Mouse (Mus musculus) E14TG2a.4 (cell line): ENCODE results near the gene Pdk2.
A peak's percentile ranks its signal among the peaks of the same experiment; 100 is the strongest.

Experiments used
- H3K27me3 ChIP-seq: 2 replicates; pipeline ENCODE4 v1.6.1; 2014; ENCODE audit warnings: low read length, control low read depth; ENCODE audit not compliant: insufficient read depth
- H3K36me3 ChIP-seq: 2 replicates; pipeline ENCODE4 v1.6.1; 2014; ENCODE audit warnings: low read length, control low read depth; ENCODE audit not compliant: insufficient read depth
- H3K4me1 ChIP-seq: replicated peaks from 2 replicates; pipeline ENCODE4 v1.6.1; 2014; ENCODE audit warnings: low read depth, low read length, control low read depth
- H3K4me3 ChIP-seq: replicated peaks from 2 replicates; pipeline ENCODE4 v1.5.1; 2014; ENCODE audit warnings: mild to moderate bottlenecking, low read length
- H3K9me3 ChIP-seq: 2 replicates; pipeline ENCODE4 v1.6.1; 2014; ENCODE audit warnings: low read length, control low read depth
- CTCF ChIP-seq: conservative IDR thresholded peaks from 2 replicates; pipeline ENCODE4 v1.5.1; 2014; ENCODE audit warnings: low read length
- NANOG ChIP-seq: IDR thresholded peaks from 2 replicates; pipeline ENCODE4 v1.6.1; 2014; ENCODE audit warnings: borderline replicate concordance, low read length, mixed read lengths
- POU5F1 ChIP-seq: IDR thresholded peaks from 2 replicates; pipeline ENCODE4 v1.6.1; 2014; ENCODE audit warnings: low read length, borderline replicate concordance

Gene Pdk2

DNA sequence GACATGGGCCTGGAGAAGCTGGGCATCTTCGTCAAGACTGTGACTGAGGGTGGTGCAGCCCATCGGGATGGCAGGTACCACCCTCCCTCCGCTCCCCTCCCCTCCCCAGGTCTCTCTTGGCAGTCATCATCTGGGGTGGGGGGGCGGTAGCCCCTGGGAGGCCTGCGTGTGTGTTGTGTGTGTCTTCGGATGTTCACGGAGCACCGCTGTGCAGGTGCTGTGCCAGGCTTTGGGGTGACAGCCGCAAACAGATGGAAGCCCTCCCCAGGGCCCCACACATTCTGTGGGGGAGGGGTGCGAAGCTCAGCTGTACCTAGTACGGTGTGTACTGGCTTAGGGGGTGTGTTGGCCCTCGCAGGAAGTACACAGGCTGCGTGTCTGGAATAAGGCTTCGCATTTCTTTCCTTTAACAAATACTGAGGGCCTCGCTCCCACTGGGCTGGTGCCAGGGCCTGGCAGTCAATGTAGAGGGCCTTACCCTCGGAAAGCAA is 43.1 kb downstream of the Pdk2 start:
- no peak overlapping the region for H3K4me3 ChIP-seq
- H3K4me1 ChIP-seq: peaks cover 62% of the 10 kb centered on the region
- peaks cover 94% of the 10 kb centered on the region for H3K36me3 ChIP-seq
- no peak for TF ChIP-seq POU5F1
- TF ChIP-seq CTCF: no peak
- no peak for TF ChIP-seq NANOG
- no peaks in the 10 kb centered on the region for H3K9me3 ChIP-seq
- H3K27me3 ChIP-seq: peaks cover 12% of the 10 kb centered on the region

DNA sequence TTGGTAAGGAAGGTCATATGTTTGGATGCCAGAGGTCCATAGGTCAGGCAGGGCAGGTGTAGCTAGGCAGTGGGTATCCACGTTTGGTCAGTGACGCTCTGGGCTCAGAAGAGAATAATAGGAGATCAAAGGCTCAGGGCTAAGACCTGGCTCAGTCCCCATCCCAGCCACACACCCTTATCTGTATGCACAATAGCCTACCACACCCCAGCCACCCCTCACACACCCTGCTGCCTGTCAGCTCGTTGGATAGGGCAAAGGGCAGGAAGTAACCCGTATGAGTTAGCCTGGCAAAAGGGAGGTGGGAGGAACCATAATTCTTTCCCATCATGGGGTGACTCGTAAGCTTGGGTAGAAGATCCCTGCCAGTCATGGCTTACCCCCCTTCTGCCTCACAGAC is 43.6 kb downstream of the Pdk2 start:
- TF ChIP-seq POU5F1 (no peak), CTCF (no peak), NANOG (no peak)
- H3K4me1 ChIP-seq: peaks cover 67% of the 10 kb centered on the region
- peaks cover 16% of the 10 kb centered on the region for H3K27me3 ChIP-seq

DNA sequence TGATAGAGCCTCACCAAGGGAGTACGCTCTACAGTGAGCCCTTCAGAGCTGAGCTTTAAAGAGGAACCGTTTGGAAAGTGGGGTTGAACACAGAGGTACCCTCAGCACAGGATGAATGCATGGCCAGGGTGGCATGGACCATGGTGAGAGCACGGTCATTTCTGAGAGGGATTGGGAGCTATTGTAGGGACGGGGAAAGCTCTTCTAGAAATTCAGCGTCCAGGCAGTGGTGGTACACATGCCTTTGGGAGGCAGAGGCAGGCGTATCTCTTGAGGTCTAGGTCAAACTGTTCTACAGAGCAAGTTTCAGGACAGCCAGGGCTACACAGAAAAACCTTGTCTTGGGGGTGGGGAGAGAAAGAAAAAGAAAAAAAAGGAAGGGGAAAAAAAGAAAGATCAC is 44.2 kb downstream of the Pdk2 start:
- peaks cover 83% of the 10 kb centered on the region for H3K36me3 ChIP-seq

More for the DNA sequence above, 43.6 kb downstream of the Pdk2 start:
- Histone ChIP-seq H3K9me3 (no peaks in the 10 kb centered on the region), H3K4me3 (no peak overlapping the region), H3K36me3 (peaks cover 89% of the 10 kb centered on the region)

DNA sequence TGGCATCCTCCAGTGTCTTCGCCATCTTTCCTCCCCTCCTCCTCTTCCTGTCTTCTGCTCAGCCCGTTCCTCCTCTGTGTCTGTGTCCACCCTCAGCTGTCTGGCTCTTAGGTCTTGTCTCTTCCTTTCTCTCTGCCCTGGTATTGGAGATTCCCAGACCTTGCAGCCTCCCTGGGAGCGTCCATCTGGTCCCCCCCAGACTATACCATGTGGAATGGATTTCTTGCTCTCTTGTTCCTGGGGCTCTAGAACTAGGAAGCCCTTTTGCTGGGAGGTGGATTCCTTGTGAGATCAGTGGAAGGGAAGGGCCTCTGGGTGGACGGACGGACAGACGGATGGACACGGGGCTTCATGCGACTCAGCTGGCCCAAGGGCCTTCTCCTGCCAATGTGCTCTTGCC is 45.1 kb downstream of the Pdk2 start:
- Histone ChIP-seq H3K4me3 (no peak overlapping the region), H3K9me3 (no peaks in the 10 kb centered on the region), H3K4me1 (peaks cover 68% of the 10 kb centered on the region), H3K36me3 (peaks cover 76% of the 10 kb centered on the region), H3K27me3 (peaks cover 31% of the 10 kb centered on the region)
- TF ChIP-seq NANOG (no peak), CTCF (no peak), POU5F1 (no peak)

More for the DNA sequence above, 44.2 kb downstream of the Pdk2 start:
- Histone ChIP-seq H3K9me3 (no peaks in the 10 kb centered on the region), H3K4me3 (no peak overlapping the region), H3K4me1 (peaks cover 71% of the 10 kb centered on the region), H3K27me3 (peaks cover 23% of the 10 kb centered on the region)
- TF ChIP-seq NANOG: no peak
- TF ChIP-seq POU5F1: no peak
- no peak for TF ChIP-seq CTCF

DNA sequence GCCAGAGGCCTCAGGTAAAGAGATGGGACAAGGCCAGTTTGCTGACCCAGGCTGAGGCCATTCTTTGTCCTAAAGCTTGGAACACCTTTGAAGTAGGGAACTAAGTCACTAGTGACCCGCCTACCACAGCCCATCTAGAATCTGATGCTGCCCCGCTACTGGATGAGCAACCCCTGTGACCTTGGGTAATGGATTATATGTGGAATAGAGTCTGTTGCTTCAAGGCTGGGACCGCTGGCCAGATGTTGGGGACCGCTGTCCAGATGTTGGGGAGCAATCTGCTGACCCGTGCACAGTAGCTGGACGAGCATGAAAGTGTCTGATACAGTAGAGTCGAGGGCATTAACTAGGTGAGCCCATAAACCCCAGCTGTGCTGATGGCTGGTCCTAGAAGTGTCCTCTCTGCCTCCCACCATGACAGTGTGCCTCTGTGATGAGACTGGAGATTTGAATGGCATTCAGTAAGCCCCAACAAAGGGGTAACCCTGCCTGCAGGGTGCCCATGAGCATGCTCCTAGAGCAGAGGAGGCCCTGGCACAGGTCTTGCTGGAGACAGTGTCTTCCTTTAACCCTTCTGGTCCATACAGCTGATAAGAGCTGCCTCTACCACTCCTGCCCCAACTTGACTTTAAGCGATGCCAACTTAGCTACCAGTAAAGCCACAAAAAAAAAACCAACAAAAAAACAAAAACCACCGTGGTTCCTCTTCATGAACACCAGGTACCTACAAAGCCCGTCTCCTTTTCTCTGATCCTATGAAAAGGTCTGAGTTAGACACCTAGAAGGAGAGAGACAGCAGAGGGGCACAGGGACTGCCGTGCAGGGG is 46.0 kb downstream of the Pdk2 start:
- peaks cover 64% of the 10 kb centered on the region for H3K4me1 ChIP-seq
- H3K9me3 ChIP-seq: no peaks in the 10 kb centered on the region
- H3K36me3 ChIP-seq: peaks cover 67% of the 10 kb centered on the region
- H3K27me3 ChIP-seq: peaks cover 32% of the 10 kb centered on the region
- TF ChIP-seq NANOG (no peak), POU5F1 (no peak), CTCF (no peak)
- no peak overlapping the region for H3K4me3 ChIP-seq

DNA sequence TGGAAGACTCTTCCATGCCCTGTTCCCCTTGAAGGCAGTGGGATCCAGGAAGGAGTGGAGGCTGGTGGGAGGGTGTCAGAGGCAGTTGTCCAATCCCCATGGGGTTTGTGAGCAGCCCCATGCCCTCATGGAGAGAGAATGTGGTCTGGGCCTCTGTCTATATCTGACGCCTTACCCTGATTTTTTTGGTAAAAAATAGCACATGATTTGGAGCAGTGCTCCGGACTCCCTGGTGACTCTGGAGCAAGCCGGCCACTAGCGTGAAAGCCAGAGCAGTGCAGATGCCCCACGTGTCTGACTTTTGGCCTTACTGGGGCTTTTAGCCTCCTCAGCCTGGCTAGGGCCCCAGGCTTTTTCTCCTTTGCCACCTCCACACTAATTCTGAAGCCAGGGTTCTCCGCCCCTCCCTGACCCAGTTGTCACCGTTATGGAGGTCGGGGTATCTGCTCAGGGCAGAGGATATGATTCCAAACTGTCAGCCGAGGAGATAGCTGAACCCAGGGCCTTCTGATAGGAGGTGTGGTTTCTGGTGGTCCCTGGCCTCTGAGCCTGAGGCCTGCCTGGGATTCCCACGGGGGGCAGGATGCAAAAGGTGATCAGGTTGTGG is 46.8 kb downstream of the Pdk2 start:
- Histone ChIP-seq H3K4me3 (peak overlapping the region; percentile 86; the same call in 1 of the 2 replicates), H3K27me3 (peaks cover 32% of the 10 kb centered on the region), H3K36me3 (peaks cover 58% of the 10 kb centered on the region), H3K9me3 (no peaks in the 10 kb centered on the region), H3K4me1 (peaks cover 67% of the 10 kb centered on the region)
- no peak for TF ChIP-seq CTCF
- no peak for TF ChIP-seq POU5F1
- no peak for TF ChIP-seq NANOG

DNA sequence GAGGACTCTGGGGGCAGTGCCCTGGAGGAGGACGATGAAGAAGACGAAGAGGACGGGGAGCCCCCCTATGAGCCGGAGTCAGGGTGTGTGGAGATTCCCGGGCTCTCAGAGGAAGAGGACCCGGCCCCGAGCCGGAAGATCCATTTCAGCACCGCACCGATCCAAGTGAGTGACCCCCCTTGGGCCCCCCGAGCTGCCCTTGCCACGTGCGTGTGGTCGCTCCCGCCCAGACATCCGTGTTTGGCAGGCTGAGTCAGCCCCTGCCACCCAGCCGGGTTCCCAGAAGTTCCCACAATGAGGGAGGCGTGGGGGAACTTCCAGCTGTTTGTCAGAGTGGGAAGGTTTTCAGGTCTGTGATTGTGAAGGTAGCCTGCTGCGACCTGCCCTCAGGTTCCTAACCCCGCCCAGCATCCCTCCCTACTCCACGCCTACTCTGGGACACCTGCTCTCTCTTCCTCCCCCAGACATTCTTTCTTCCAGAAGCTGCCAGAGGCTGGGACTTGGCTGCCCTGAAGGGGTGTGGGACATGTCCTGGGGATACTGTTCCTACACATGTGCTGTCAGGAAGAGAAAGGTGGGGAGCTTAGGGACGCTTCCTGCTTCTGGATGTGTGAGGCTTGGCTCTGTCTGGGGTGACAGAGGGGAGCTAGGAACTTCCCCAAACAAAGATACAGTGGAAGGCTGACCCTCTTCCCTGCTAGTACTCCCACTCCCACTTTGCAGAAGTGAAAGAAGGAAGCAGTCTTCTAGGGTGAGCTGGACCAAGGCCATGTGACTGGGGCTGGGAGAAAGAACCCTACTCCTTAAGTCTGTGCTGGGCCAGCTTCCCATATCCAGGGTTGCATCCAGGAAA is 48.2 kb downstream of the Pdk2 start:
- peaks cover 45% of the 10 kb centered on the region for H3K36me3 ChIP-seq
- H3K4me1 ChIP-seq: peaks cover 76% of the 10 kb centered on the region
- H3K27me3 ChIP-seq: peaks cover 32% of the 10 kb centered on the region
- H3K4me3 ChIP-seq: peak overlapping the region; percentile 86
- no peak for TF ChIP-seq POU5F1
- no peak for TF ChIP-seq CTCF
- TF ChIP-seq NANOG: no peak
- H3K9me3 ChIP-seq: no peaks in the 10 kb centered on the region

DNA sequence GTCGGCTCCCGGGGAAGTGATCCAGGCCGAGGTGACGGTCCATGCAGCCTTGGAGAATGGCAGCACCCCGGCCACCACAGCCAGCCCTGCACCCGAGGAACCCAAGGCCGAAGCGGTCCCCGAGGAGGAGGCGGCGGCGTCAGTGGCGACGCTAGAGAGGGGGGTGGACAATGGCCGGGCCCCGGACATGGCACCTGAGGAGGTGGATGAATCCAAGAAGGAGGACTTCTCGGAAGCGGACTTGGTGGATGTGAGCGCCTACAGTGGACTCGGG is 48.7 kb downstream of the Pdk2 start:
- TF ChIP-seq NANOG (no peak), POU5F1 (no peak), CTCF (no peak)
- Histone ChIP-seq H3K4me1 (peaks cover 76% of the 10 kb centered on the region), H3K36me3 (peaks cover 39% of the 10 kb centered on the region), H3K9me3 (no peaks in the 10 kb centered on the region), H3K27me3 (peaks cover 32% of the 10 kb centered on the region), H3K4me3 (peak overlapping the region; percentile 86)
